Mouse (Mus musculus) kidney, embryonic 15.5 days (tissue): ENCODE results near the gene Gcdh. TPM values are rescaled to one million over a fixed set of nuclear protein-coding genes. Genes with fewer than 3 reads are reported as not detected.
A peak's percentile ranks its signal among the peaks of the same experiment; 100 is the strongest.

Source experiments
- ATAC-seq: fragments of 200-750 bp; cut with Nextera tagmentation; replicated peaks from 2 replicates; pipeline ENCODE4 v1.8.0; 2017; ENCODE audit warnings: moderate TSS enrichment; ENCODE audit not compliant: low FRiP score
- H3K27ac ChIP-seq: fragments of 300-500 bp; sonication (generic); 2 replicates; pipeline ENCODE4 v1.5.1; 2015; ENCODE audit warnings: mild to moderate bottlenecking, inconsistent platforms
- H3K27me3 ChIP-seq: fragments of 300-500 bp; sonication (generic); 2 replicates; pipeline ENCODE4 v1.6.1; 2015; ENCODE audit warnings: inconsistent platforms
- H3K36me3 ChIP-seq: fragments of 300-500 bp; sonication (generic); 2 replicates; pipeline ENCODE4 v1.6.1; 2015; ENCODE audit warnings: inconsistent platforms
- H3K4me1 ChIP-seq: fragments of 300-500 bp; sonication (generic); 2 replicates; pipeline ENCODE4 v1.6.1; 2015; ENCODE audit warnings: inconsistent platforms
- H3K4me2 ChIP-seq: fragments of 300-500 bp; sonication (generic); 2 replicates; pipeline ENCODE4 v1.6.1; 2015; ENCODE audit warnings: moderate library complexity, mild to moderate bottlenecking, inconsistent platforms
- H3K4me3 ChIP-seq: fragments of 300-500 bp; sonication (generic); replicated peaks from 2 replicates; pipeline ENCODE4 v1.5.1; 2015; ENCODE audit warnings: mild to moderate bottlenecking, inconsistent platforms
- H3K9ac ChIP-seq: fragments of 300-500 bp; sonication (generic); 2 replicates; pipeline ENCODE4 v1.6.1; 2015; ENCODE audit warnings: mild to moderate bottlenecking, inconsistent platforms
- H3K9me3 ChIP-seq: fragments of 300-500 bp; sonication (generic); replicated peaks from 2 replicates; pipeline ENCODE4 v1.6.1; 2016; ENCODE audit warnings: inconsistent platforms
- WGBS: fragments of 180-500 bp; shearing (Covaris S2); methylation state at CpG from one replicate; pipeline ENCODE4 v1.1.7; 2015; ENCODE audit warnings: mixed read lengths; 5-methylcytosine and 5-hydroxymethylcytosine counted together
- polyA plus RNA-seq: library from polyadenylated mRNA; unstranded; fragments of >200 nt; fragmentation: Nextera tagmentation; extraction: Ambion mirVana; gene quantifications from 2 replicates; pipeline ENCODE4 v1.2.1, GENCODE M21; 2015

Gcdh gene
- polyA plus RNA-seq, 1 experiment from 2014 or later: 51.2 TPM

DNA sequence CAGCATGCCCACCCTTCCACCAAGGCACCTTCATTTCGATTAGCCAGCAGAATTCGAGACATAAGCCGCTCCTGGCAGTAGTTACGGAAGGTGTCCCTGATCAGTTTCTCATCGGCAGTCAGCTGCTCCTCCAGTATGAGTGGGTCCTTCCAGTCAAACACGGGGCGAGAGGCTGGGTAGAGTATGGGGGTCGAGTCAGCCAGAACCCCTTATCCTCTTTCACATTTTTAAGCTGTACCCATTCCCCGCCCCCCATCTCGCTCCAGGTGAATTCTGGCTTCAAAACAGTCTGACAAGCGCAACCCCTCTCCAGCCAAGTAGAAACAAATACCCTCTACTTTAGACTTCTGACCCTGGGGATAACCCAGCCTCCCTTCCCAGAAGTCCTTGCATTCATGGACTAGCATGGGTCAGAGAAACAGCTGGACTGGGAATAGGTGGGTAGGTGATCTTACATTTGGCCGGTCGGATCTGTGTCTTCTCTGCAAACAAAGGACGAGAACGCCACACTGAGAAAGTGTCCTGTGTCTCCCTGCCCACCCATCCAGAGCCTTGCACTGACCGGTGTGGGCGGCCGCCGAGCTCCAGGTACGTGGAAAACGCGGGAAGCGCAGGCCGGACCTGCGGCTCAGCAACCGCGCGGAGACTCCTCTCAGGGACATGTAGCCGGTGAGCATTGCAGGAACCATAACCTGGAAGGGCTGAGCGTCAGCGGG is 570 bp downstream of the Gcdh start:
- Histone ChIP-seq H3K9ac (peak overlapping the region; percentile 67), H3K36me3 (peaks cover 32% of the 10 kb centered on the region), H3K9me3 (no peaks in the 10 kb centered on the region), H3K4me2 (peak overlapping the region; percentile 78), H3K4me1 (peaks cover 17% of the 10 kb centered on the region), H3K4me3 (peak overlapping the region; percentile 85), H3K27ac (peak overlapping the region; percentile 71), H3K27me3 (no peaks in the 10 kb centered on the region)
- peak; percentile 61 for ATAC-seq
- WGBS: 7% methylated on average over 31 of the region's 31 CpGs

DNA sequence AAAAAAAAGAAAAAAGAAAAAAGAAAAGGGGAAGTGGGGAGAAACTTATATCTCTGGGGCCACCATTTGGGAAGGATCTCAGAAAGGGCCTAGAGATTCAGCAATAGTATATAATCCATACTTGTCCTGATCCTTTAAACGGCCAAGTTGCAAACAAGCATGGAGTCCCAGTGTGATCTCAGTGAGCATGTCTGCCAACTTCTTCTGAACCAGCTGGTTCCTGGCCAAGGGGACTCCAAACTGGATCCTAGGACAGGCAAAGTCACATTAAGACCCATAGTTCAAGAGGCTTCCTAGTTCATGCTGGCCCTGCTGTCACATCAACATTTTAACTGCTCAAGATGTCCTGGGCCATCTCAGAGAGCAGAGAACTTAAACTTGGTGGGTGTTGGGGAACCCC is 4.6 kb downstream of the Gcdh start:
- H3K27ac ChIP-seq: no peak overlapping the region
- peaks cover 66% of the 10 kb centered on the region for H3K36me3 ChIP-seq
- peaks cover 12% of the 10 kb centered on the region for H3K4me1 ChIP-seq
- H3K9me3 ChIP-seq: no peaks in the 10 kb centered on the region
- 88% methylated on average over 1 of the region's 1 CpGs for WGBS
- no peak for ATAC-seq
- no peak overlapping the region for H3K4me3 ChIP-seq
- no peak overlapping the region for H3K4me2 ChIP-seq
- H3K9ac ChIP-seq: no peak overlapping the region
- no peaks in the 10 kb centered on the region for H3K27me3 ChIP-seq

DNA sequence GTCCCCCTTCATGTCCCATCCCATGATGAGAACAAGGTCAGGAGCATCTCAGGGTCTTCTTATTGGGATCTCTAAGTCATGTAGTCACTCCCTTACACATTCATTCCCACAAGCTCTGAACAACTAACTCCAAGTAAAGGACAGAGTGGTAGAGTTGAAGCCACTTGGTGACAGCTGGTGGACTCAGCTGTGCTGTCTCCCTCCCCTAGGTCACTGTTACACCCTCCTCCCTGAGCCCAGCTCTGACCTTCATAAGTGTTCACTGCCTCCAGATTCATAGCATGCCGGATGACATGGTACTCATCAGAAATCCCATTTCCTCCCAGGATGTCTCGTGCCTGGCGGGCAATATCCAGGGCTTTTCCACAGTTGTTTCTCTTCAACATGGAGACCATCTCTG is 5.4 kb downstream of the Gcdh start:
- 94% methylated on average over 3 of the region's 3 CpGs for WGBS
- ATAC-seq: no peak

DNA sequence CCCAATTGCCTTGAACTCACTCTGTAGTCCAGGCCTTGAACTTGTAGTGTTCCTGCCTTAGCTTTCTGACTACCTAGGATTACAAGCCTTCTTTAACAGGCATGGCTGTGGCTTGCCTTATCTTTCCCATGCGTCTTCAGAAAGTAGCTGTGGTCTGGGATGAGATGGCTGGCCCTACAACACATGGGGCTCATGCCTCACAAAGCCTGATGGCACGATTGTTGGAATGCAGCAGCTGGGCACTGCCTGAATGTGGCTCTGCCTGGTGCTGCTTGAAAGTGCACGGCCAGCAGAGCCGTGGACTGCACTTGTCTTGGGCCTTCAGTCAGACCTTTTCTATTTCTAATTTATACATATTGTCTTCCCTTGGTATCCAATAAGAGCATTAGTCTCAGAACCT is 9.0 kb downstream of the Gcdh start:
- Histone ChIP-seq H3K9me3 (no peaks in the 10 kb centered on the region), H3K9ac (no peak overlapping the region), H3K4me3 (no peak overlapping the region), H3K4me1 (no peaks in the 10 kb centered on the region), H3K27me3 (no peaks in the 10 kb centered on the region), H3K4me2 (no peak overlapping the region), H3K36me3 (peaks cover 53% of the 10 kb centered on the region), H3K27ac (no peak overlapping the region)
- 89% methylated on average over 4 of the region's 4 CpGs for WGBS
- ATAC-seq: no peak

More for the DNA sequence above, 5.4 kb downstream of the Gcdh start:
- Histone ChIP-seq H3K36me3 (peaks cover 71% of the 10 kb centered on the region), H3K4me1 (peaks cover 9% of the 10 kb centered on the region), H3K4me2 (no peak overlapping the region), H3K4me3 (no peak overlapping the region), H3K27ac (no peak overlapping the region), H3K27me3 (no peaks in the 10 kb centered on the region), H3K9ac (no peak overlapping the region), H3K9me3 (no peaks in the 10 kb centered on the region)

DNA sequence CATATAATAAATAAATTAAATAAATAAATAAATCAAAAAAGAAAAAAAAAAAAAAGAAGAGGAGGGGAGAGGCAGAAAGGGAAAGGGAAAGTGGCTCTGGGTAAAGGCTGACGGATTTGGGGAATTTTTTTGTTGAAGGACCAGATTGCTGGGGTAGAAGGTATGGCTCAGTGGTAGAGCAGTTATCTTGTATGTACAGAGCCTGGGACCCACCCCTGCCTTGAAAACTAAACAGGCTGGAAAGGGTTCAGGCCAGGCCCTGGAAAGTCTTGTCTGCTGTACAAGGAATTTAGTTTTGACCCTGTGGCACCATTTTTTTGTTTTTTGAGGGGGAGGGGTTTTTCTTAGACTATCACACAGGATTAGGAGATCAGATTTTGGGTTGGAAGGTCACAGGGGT is 14.8 kb downstream of the Gcdh start:
- no peaks in the 10 kb centered on the region for H3K4me1 ChIP-seq
- no peaks in the 10 kb centered on the region for H3K27me3 ChIP-seq
- no peak overlapping the region for H3K4me3 ChIP-seq
- ATAC-seq: no peak
- H3K9ac ChIP-seq: no peak overlapping the region
- WGBS: 89% methylated on average over 1 of the region's 1 CpGs
- H3K36me3 ChIP-seq: 0 out of 2 replicates have a peak, but pooled peaks cover 5% of the 10 kb centered on the region
- H3K9me3 ChIP-seq: no peaks in the 10 kb centered on the region
- no peak overlapping the region for H3K4me2 ChIP-seq
- no peak overlapping the region for H3K27ac ChIP-seq

DNA sequence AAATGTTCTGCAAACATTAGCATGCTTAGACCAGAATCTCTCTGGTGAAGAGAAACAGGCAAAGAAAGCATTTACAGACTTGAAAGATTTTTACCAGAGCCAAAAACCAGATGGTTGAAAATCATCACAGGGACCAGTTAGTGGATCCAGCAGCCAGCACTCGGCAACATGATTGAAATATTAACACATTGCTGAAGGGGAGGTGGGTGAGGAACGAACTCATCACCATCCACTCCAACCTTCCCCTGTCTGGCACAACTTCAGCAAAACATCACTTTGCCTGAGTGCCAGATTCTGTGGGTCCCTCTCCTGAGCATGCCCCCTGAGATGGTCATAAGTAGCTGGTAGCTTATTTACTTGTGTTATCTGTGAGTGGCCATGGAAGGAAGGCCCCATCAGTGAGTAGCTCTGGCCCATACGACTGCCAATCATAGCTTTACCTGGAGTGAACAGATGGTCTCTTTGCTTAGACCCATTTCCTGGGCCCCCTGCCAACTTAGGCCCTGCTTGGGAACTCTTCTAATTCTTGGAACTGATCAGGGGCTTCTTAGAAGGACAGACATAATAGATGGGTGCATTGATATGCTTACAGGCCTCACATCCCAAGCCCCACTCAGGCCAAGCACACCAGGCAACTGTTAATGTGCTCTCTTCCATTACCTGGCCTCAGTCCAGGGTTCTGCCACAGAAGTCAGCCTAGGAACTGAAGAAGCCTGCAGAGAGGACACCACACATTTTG is 16.3 kb downstream of the Gcdh start:
- WGBS: 94% methylated on average over 3 of the region's 3 CpGs
- H3K36me3 ChIP-seq: no peaks in the 10 kb centered on the region
- no peak overlapping the region for H3K4me2 ChIP-seq

DNA sequence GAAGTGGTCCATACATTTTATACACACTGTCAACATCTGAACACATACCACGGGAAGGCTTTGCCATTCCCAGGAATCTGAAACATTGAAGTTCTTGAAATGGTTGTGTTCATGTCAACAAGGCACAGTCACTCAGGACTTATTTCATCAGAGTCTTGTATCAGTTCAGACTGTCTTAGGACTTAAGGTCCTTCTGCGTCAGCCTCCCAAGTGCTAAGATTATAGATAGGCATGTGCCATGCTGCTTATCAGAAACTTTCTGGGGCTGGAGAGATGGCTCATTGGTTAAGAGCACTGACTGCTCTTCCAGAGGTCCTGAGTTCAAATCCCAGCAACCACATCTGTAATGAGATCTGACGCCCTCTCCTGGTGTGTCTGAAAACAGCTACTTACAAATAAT is 19.4 kb downstream of the Gcdh start:
- WGBS: 90% methylated on average over 3 of the region's 3 CpGs
- no peak overlapping the region for H3K4me3 ChIP-seq
- 0 out of 2 replicates have a peak, but pooled peaks cover 3% of the 10 kb centered on the region for H3K27me3 ChIP-seq
- no peaks in the 10 kb centered on the region for H3K9me3 ChIP-seq
- no peak overlapping the region for H3K9ac ChIP-seq
- peaks cover 3% of the 10 kb centered on the region; the same call in 1 of the 2 replicates for H3K36me3 ChIP-seq
- no peak for ATAC-seq
- H3K27ac ChIP-seq: no peak overlapping the region
- H3K4me1 ChIP-seq: peaks cover 17% of the 10 kb centered on the region
- H3K4me2 ChIP-seq: no peak overlapping the region

More for the DNA sequence above, 16.3 kb downstream of the Gcdh start:
- H3K9me3 ChIP-seq: no peaks in the 10 kb centered on the region
- no peak for ATAC-seq
- H3K9ac ChIP-seq: no peak overlapping the region
- no peak overlapping the region for H3K4me3 ChIP-seq
- H3K27ac ChIP-seq: no peak overlapping the region
- H3K27me3 ChIP-seq: 0 out of 2 replicates have a peak, but pooled peaks cover 3% of the 10 kb centered on the region
- H3K4me1 ChIP-seq: peaks cover 7% of the 10 kb centered on the region

DNA sequence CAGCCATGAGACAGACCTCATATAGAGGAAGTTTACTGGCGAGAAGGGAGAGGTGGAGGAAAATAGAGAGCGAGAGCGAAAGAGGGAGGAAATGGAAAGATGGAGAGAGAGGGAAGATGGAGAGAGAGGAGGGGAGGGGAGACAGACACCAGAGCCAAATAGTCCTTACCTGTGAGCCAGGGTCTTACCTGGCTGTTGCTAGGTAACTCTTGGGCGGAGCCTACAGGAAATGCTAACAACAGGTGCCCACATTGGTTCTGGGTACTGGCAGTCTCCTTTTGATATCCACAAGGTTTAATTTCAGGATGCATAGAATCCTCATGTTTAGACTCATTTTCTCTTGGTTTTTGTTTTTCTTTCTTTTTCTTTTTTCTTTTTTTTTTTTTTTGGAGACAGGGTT is 20.7 kb downstream of the Gcdh start:
- ATAC-seq: no peak

DNA sequence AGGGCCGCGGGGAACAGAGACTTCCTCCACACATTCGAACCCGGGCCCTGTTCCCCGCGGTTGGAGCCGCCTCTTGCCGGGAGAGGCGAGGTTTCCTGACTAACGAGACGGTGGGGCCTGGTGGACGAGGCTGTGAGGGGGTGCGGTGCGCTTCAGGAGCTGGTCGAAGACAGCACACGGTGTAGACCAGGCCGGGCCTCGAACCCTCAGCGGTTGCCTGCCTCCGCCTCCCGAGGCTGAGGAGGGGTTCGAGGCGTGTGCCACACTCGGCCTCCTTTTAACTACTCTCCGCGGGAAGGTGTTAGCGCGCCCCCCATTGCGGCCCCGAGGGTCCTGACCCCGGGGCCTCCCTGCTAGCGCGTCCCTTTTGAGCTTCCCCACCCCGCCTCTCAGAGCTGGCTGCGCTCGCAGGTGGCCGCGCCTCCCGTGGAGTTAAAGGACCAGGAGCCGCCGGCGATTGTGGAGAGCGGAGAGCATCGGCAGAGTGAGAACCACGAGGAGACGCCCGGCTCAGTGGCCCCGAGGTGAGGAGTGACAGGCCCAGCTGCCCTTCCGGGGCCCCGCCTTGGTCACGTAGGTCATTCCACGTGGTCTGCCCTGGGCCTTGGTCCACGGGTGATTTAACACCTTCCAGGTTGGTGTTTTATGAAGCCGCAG is 21.3 kb downstream of the Gcdh start:
- peak overlapping the region; percentile 59 for H3K4me3 ChIP-seq
- no peak overlapping the region for H3K27ac ChIP-seq
- H3K4me1 ChIP-seq: peaks cover 17% of the 10 kb centered on the region
- peak; percentile 61 for ATAC-seq
- no peaks in the 10 kb centered on the region for H3K9me3 ChIP-seq
- H3K27me3 ChIP-seq: 0 out of 2 replicates have a peak, but pooled peaks cover 3% of the 10 kb centered on the region
- H3K9ac ChIP-seq: peak overlapping the region; percentile 59
- H3K4me2 ChIP-seq: peak overlapping the region; percentile 99
- H3K36me3 ChIP-seq: peaks cover 21% of the 10 kb centered on the region
- 2% methylated on average over 53 of the region's 54 CpGs for WGBS

More for the DNA sequence above, 20.7 kb downstream of the Gcdh start:
- peak overlapping the region; percentile 99 for H3K4me2 ChIP-seq
- H3K27me3 ChIP-seq: 0 out of 2 replicates have a peak, but pooled peaks cover 3% of the 10 kb centered on the region
- H3K9ac ChIP-seq: no peak overlapping the region
- WGBS: 65% methylated on average over 4 of the region's 4 CpGs
- no peaks in the 10 kb centered on the region for H3K9me3 ChIP-seq
- H3K4me3 ChIP-seq: peak overlapping the region; percentile 59
- H3K4me1 ChIP-seq: peaks cover 17% of the 10 kb centered on the region
- peaks cover 15% of the 10 kb centered on the region for H3K36me3 ChIP-seq
- H3K27ac ChIP-seq: no peak overlapping the region

DNA sequence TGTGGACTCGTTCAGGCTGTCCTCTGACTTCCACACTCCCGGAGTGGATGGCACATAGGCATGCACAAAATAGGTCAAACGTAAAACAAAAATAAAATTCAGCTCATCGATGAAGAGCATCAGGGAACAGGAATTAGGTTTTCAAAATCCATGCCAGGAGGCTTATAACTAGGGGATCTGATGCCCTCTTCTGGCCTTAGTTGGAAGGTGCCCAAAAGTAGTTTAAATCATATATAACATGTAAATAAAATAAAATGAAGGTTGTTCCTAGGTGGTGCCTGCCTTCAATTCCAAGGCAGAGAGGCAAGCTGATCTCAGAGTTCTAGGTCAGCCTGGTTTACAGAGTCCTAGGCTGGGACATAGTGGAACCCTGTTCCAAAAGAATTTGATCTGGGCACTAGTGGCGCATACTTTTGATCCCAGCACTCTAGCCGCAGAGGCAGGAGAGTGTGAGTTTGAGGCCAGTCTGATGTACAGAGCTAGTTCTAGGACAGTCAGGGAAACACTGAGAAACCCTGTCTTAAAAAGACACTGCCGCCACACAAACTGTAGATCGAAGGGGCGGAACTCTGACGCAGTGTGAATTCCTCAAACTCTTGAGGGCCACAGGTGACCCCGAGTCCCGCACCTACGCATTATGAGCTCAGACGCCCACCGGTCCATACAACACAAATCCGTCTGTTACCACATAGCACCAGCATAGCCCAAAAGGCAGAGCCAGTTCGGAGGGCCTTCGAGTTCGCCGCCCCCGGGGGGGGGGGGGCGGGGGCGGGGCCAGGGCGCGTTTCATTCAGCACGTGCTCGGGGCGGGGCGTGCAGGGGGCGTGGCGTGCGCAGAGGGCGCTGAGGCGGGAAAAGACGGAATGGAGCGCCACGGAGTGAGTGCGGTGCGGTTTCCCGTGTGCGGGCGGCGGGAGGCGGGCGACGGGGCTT is 22.1 kb downstream of the Gcdh start, which contains the start of gene Syce2:
Gene Syce2, plus strand, starts transcription at position 736 of the 933 bp plus-strand sequence.
- WGBS: 14% methylated on average over 46 of the region's 46 CpGs

DNA sequence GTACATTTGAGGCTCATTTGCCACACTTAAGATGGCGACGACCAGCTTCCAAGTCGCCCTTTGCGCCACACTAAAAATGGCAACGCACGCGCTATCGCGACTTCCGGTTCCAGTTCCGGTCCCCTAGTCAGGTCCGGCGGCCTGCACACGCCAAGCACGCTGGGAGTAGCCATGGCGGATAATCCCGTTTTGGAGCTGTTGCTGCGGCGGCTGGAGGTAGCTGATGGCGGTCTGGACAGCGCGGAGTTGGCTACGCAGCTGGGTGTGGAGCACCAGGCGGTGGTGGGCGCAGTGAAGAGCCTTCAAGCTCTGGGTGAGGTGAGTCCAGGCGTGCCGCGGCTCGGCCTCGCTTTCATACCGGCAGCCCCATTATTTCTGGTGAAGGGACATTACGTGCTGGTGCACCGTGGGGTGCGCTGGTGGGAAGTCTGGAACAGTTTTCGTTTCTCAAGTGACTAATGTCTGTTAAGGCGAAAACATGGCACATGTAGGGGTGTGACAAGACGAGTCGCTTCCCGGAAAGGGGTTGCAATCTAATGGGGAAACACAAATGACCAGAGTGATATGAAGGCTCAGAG is 36.8 kb downstream of the Gcdh start, which contains the start of gene Farsa:
Gene Farsa, plus strand, starts transcription at position 126 of the 578 bp plus-strand sequence.
- peak within 1 kb of the TSS; percentile 95 for H3K4me3 ChIP-seq
- no peaks in the 10 kb centered on the region for H3K9me3 ChIP-seq
- ATAC-seq: peak; percentile 89
- WGBS: under 1% methylated on average over 39 of the region's 39 CpGs
- no peaks in the 10 kb centered on the region for H3K27me3 ChIP-seq
- peak within 1 kb of the TSS; percentile 82 for H3K4me2 ChIP-seq
- peaks cover 12% of the 10 kb centered on the region for H3K4me1 ChIP-seq
- peak within 1 kb of the TSS; percentile 93 for H3K9ac ChIP-seq
- peak within 1 kb of the TSS; percentile 77 for H3K27ac ChIP-seq
- peaks cover 32% of the 10 kb centered on the region for H3K36me3 ChIP-seq

More for the DNA sequence above, 22.1 kb downstream of the Gcdh start, which contains the start of gene Syce2:
- peaks cover 29% of the 10 kb centered on the region for H3K36me3 ChIP-seq
- H3K27me3 ChIP-seq: 0 out of 2 replicates have a peak, but pooled peaks cover 3% of the 10 kb centered on the region
- H3K27ac ChIP-seq: no peak within 1 kb of the TSS
- ATAC-seq: peak; percentile 66
- peak within 1 kb of the TSS; percentile 59 for H3K4me3 ChIP-seq
- H3K4me1 ChIP-seq: peaks cover 17% of the 10 kb centered on the region
- H3K9me3 ChIP-seq: no peaks in the 10 kb centered on the region
- H3K4me2 ChIP-seq: peak within 1 kb of the TSS; percentile 99
- H3K9ac ChIP-seq: peak within 1 kb of the TSS; percentile 59
